Mouse (Mus musculus) liver, adult 2 months (tissue): Measurements from ENCODE around the gene Shank1.

Experiments
- CTCF ChIP-seq: fragments of 200-500 bp; IDR thresholded peaks from 2 replicates; pipeline ENCODE4 v1.5.1; 2011; ENCODE audit warnings: low read depth, low read length, control low read depth
- POLR2A ChIP-seq: fragments of 200-500 bp; IDR thresholded peaks from 2 replicates; pipeline ENCODE4 v1.6.1; 2011; ENCODE audit warnings: low read length, control low read depth; ENCODE audit not compliant: insufficient read depth; ENCODE audit errors: extremely low read depth

- TF ChIP-seq CTCF (no peak), POLR2A (no peak)
Observed at GRCm38 (mm10) chr7:44334139-44334538, 24.1 kb downstream of the Shank1 start.
